Mouse (Mus musculus): Measurements from ENCODE around the gene Rnf130. TPM values are rescaled to one million over a fixed set of nuclear protein-coding genes. Genes with fewer than 3 reads are reported as not detected.

Gene Rnf130
- 30.6 and 35.5 TPM in 2 replicates for polyA plus RNA-seq (2015; fragmentation: Nextera tagmentation; extraction: Ambion mirVana)

DNA sequence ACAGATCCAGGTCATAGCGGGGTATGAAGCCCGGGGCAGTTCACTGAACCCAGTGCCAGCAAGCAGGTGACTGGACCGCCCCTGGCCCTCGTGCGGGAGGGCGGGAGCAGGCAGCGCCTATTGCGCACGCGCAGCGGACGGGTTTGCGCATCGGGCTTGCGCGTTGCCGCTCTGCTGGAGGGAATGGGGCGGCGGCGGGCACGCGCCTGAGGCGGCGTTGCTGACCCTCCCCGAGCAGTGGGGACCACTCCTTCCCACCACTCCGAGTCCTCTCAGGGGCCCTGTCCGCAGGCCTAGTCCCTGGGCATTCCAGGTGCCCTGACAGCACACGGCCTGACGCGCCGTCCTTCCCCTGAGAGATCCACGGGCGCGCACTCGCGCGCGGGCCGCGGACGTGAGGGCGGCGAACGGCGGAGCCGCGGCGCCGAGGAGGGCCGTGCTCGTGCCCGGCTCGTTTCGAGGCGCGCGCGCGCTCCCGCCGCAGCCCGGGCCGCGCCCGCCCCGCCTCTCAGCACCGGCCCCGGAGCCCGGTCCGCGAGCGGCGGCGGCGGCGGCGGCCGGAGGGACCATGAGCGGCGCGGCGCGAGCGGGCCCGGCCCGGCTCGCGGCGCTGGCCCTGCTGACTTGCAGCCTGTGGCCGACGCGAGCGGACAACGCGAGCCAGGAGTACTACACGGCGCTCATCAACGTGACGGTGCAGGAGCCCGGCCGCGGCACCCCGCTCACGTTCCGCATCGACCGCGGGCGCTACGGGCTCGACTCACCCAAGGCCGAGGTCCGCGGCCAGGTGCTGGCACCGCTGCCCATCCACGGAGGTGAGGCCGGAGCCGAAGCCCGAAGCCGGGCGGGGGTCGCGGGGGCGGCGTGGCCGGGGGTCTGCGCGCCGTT lies at the start of gene Rnf130:
Gene Rnf130, plus strand, starts transcription at position 514 of the 888 bp plus-strand sequence.
- peaks cover 37% of the 10 kb centered on the region for H3K4me1 ChIP-seq (replicated peaks)
- no peaks in the 10 kb centered on the region for H3K36me3 ChIP-seq
- peak; percentile 83 for DNase-seq
- no peaks in the 10 kb centered on the region for H3K9me3 ChIP-seq (replicated peaks)
- WGBS (ENCODE audit: insufficient replicate concordance) = 0% methylated on average over 110 of the region's 129 CpGs
- peak within 1 kb of the TSS; percentile 78 for H3K4me3 ChIP-seq (replicated peaks)
- peak; percentile 90 for ATAC-seq (ENCODE audit: low read depth)
- 0 out of 2 replicates have a peak, but pooled peaks cover 16% of the 10 kb centered on the region for H3K27me3 ChIP-seq
- H3K9ac ChIP-seq = peak within 1 kb of the TSS; percentile 89
- peak within 1 kb of the TSS; percentile 98 for H3K4me2 ChIP-seq
- H3K27ac ChIP-seq = peak within 1 kb of the TSS; percentile 77

DNA sequence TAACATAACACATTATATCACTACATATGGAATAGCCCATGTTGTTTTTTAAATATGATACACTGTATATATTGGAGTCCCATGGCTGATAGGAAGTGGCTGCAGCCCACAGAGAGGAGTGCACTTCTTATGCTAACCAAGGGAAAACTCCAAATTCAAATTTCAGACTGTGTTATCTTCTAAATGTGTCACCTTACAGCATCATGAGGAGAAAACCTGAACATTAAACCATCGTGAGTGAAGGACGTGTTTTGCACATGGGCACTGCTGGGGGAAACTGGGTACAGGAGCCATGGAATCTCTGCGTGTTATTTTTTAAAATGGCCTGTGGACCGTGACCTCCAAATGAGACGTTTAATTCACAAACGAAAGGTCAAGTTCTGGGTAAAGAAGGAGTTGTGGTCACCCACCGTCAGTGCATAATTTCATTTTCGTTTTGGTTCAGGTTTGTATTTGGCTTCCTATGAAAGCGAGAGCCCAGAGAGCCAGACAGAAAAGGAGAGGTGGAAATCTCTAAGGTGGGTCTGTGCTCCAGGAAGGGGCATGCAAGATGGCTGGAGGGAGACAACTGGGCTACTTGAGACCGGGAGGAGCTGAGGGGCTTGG lies 47.1 kb upstream of the Rnf130 start:
- no peaks in the 10 kb centered on the region for H3K27me3 ChIP-seq
- H3K4me3 ChIP-seq (replicated peaks) = no peak overlapping the region
- no peaks in the 10 kb centered on the region for H3K36me3 ChIP-seq
- H3K4me2 ChIP-seq = no peak overlapping the region
- 0 out of 2 replicates have a peak, but pooled peaks cover 4% of the 10 kb centered on the region for H3K9me3 ChIP-seq (replicated peaks)
- WGBS (ENCODE audit: insufficient replicate concordance) = 74% methylated on average over 10 of the region's 10 CpGs
- peaks cover 33% of the 10 kb centered on the region for H3K4me1 ChIP-seq (replicated peaks)
- ATAC-seq (ENCODE audit: low read depth) = no peak
- H3K27ac ChIP-seq = no peak overlapping the region
- H3K9ac ChIP-seq = no peak overlapping the region
- DNase-seq = no peak

DNA sequence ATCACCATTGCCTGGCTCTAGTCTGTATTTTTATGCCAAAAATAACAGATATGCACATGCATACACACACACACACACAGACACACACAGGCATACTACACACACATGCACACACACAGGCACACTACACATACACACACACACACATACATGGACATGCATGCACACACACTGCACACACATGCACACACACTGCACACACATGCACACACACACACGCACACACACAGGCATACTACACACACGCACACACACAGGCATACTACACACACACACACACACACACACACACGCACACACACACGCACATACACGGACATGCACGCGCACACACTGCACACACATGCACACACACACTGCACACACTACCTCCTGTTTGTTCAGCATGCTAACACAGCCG lies 46.2 kb upstream of the Rnf130 start:
- no peak overlapping the region for H3K9ac ChIP-seq
- no peak overlapping the region for H3K4me2 ChIP-seq
- H3K9me3 ChIP-seq (replicated peaks) = 0 out of 2 replicates have a peak, but pooled peaks cover 4% of the 10 kb centered on the region
- no peaks in the 10 kb centered on the region for H3K36me3 ChIP-seq
- H3K4me1 ChIP-seq (replicated peaks) = peaks cover 41% of the 10 kb centered on the region
- H3K4me3 ChIP-seq (replicated peaks) = no peak overlapping the region
- no peaks in the 10 kb centered on the region for H3K27me3 ChIP-seq
- DNase-seq (no peak), ATAC-seq (ENCODE audit: low read depth) (no peak)
- 79% methylated on average over 8 of the region's 8 CpGs for WGBS (ENCODE audit: insufficient replicate concordance)
- no peak overlapping the region; the same call in 1 of the 2 replicates for H3K27ac ChIP-seq

DNA sequence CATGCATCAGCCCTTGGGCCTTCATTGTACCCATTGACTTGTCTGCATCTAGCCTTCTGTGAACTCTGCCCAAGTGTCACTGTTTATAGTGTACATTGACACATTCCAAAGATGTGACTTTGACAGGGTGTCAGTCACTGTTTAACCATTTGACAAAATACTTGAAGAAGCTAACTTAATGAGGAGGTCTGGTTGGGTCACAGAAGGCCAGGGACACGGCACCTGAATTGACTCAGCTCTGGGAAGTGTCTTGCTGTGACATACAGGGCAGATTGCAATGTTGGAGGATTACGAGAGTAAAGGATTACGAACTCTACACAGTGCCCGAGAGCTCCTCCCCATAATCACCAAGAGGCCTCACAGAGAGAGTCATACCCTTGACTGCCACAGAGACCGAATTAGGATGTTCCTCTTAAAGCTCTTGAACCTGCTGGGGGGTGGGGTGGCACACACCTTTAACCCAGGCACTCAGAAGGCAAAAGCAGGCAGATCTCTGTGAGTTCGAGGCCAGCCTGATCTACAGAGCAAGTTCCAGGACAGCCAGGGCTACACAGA lies 44.4 kb upstream of the Rnf130 start:
- H3K9ac ChIP-seq = peak overlapping the region; percentile 46
- ATAC-seq (ENCODE audit: low read depth) = no peak

DNA sequence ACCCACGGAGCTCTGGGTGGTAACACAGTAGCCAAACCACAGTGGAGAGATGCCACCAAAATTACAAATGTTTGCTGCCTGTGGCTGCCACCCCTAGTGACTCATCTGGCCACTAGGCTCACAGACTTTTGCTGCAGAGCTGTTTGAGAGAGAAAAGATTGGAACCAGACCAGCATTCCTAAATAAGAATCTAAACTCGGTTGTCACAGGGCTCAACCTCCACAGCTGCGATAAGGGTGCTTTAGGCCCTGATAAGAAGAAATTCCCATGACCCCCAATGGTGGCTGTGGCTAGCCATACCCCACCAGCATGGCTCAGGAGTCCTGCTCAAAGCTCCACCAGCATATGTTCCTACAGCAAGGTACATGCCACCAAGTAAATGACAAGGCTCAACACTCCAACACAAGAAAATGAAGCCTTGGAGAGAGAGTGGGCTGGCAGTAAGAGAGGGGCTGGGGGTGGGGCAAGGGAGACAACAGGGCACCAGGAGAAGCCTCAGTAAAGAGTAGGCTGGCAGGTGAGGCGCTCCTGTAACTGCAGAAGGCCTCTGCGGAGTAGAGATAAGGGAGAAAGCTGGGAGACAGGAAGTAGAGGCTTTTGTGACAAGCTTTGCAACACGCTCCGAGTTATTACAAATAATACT lies 43.7 kb upstream of the Rnf130 start:
- DNase-seq (peak; percentile 70), ATAC-seq (ENCODE audit: low read depth) (peak; percentile 82)
- Histone ChIP-seq H3K9me3 (replicated peaks) (no peaks in the 10 kb centered on the region), H3K27ac (peak overlapping the region; percentile 86), H3K27me3 (no peaks in the 10 kb centered on the region), H3K36me3 (no peaks in the 10 kb centered on the region), H3K4me1 (replicated peaks) (peaks cover 64% of the 10 kb centered on the region), H3K9ac (peak overlapping the region; percentile 46), H3K4me2 (peak overlapping the region; percentile 52), H3K4me3 (replicated peaks) (no peak overlapping the region; the same call in 1 of the 2 replicates)
- 8% methylated on average over 7 of the region's 7 CpGs for WGBS (ENCODE audit: insufficient replicate concordance)

More for the DNA sequence above, 44.4 kb upstream of the Rnf130 start:
- Histone ChIP-seq H3K4me3 (replicated peaks) (no peak overlapping the region), H3K9me3 (replicated peaks) (no peaks in the 10 kb centered on the region), H3K27me3 (no peaks in the 10 kb centered on the region), H3K4me1 (replicated peaks) (peaks cover 59% of the 10 kb centered on the region), H3K36me3 (no peaks in the 10 kb centered on the region), H3K27ac (peak overlapping the region; percentile 86), H3K4me2 (peak overlapping the region; percentile 52; the same call in 1 of the 2 replicates)
- DNase-seq = peak; percentile 17
- 39% methylated on average over 6 of the region's 6 CpGs for WGBS (ENCODE audit: insufficient replicate concordance)

DNA sequence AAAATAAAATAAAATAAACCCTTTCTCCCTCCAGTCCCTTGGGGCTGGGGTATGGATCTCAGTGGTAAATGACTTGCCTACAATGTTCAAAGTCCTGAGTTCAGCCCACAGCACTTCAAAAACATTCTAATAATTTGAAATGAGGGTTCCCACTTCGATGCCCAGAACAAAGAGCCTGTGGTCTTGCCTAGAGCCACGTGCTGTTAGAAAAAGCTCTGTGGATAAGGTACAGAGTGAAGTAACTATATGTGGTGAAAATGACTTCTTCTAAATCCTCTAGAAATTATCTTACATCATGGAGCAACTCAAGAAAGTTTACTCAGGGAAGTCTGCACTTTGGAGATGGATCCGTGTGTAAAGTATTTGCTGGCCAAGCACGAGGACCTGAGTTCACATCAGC lies 43.1 kb upstream of the Rnf130 start:
- WGBS (ENCODE audit: insufficient replicate concordance) = 34% methylated on average over 4 of the region's 4 CpGs
- Histone ChIP-seq H3K9me3 (replicated peaks) (no peaks in the 10 kb centered on the region), H3K9ac (peak overlapping the region; percentile 46; the same call in 1 of the 2 replicates), H3K4me3 (replicated peaks) (no peak overlapping the region), H3K4me1 (replicated peaks) (peaks cover 64% of the 10 kb centered on the region), H3K27me3 (no peaks in the 10 kb centered on the region), H3K27ac (peak overlapping the region; percentile 86), H3K4me2 (peak overlapping the region; percentile 52), H3K36me3 (no peaks in the 10 kb centered on the region)
- DNase-seq (no peak), ATAC-seq (ENCODE audit: low read depth) (no peak)

DNA sequence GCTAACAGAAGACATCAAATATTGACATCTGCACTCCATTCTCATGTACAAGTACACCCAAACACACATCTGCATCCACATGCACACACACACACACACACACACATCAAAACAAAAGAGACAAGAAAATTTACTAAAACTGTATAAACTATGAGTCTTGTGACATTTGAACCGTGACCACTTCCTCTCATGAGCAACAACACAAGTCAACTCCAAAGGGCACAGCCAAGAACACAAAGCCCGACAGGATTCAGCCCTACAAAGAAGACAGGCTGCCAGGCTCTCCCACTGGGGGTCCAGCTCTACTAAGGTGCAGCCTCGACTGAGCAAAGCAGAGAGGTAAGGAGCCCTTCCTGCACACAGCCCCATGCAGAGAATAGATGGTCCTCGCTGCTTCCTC lies 42.3 kb upstream of the Rnf130 start:
- H3K27ac ChIP-seq = peak overlapping the region; percentile 86
- H3K4me3 ChIP-seq (replicated peaks) = no peak overlapping the region
- ATAC-seq (ENCODE audit: low read depth) (no peak), DNase-seq (no peak)
- H3K4me2 ChIP-seq = no peak overlapping the region
- no peaks in the 10 kb centered on the region for H3K36me3 ChIP-seq
- no peaks in the 10 kb centered on the region for H3K27me3 ChIP-seq
- no peaks in the 10 kb centered on the region for H3K9me3 ChIP-seq (replicated peaks)
- peaks cover 64% of the 10 kb centered on the region for H3K4me1 ChIP-seq (replicated peaks)
- 33% methylated on average over 4 of the region's 4 CpGs for WGBS (ENCODE audit: insufficient replicate concordance)
- H3K9ac ChIP-seq = no peak overlapping the region

DNA sequence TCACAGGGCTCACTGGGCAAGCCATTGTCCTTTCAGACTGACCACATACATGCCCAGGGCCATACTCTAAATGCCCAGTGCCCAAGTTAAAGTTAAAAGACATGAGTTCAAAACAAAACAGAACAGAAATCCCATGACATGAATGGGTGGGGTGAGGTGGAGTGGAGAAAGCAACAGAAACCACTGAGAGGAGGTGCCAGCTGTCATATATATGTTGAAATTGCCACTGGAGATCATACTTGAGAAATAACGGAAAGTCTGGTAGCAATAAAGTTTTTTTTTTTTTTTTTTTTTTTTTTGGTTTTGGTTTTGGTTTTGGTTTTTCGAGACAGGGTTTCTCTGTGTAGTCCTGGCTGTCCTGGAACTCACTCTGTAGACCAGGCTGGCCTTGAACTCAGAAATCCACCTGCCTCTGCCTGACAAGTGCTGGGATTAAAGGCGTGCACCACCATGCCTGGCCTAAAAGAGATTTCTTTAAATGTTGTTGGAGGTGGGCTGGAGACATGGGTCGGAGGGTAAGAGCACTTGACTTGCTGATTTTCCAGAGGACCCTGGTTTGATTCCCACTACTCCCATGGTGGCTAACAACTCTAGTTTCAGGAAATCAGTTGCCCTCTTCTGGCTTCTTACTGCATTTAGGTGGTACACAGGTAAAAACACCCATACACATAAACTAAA lies 41.1 kb upstream of the Rnf130 start:
- no peak overlapping the region; the same call in 1 of the 2 replicates for H3K9ac ChIP-seq

DNA sequence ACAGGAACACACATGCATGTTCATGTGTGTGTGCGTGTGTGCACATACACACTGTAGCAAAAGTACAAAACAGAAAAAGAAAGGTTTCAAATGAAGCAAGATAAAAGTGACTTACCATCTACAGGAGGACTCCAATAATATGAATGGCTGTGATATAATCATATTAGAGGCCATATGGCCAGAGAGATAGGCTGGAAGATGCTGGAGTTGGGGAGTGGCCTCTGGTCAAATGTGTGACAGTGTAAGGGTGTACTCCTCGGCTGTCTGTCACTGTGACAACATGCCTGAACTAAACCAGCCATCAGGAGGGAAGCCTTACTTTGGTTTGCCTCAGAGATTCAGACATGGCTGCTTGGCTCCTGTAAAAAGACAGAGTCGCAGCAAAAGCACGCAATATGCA lies 40.1 kb upstream of the Rnf130 start:
- Histone ChIP-seq H3K4me3 (replicated peaks) (no peak overlapping the region), H3K4me1 (replicated peaks) (peaks cover 62% of the 10 kb centered on the region)

More for the DNA sequence above, 41.1 kb upstream of the Rnf130 start:
- H3K4me3 ChIP-seq (replicated peaks) = no peak overlapping the region
- WGBS (ENCODE audit: insufficient replicate concordance) = 63% methylated on average over 4 of the region's 4 CpGs
- no peaks in the 10 kb centered on the region for H3K36me3 ChIP-seq
- no peaks in the 10 kb centered on the region for H3K27me3 ChIP-seq
- no peaks in the 10 kb centered on the region for H3K9me3 ChIP-seq (replicated peaks)
- ATAC-seq (ENCODE audit: low read depth) = no peak
- H3K4me1 ChIP-seq (replicated peaks) = peaks cover 64% of the 10 kb centered on the region
- peak overlapping the region; percentile 88 for H3K27ac ChIP-seq
- no peak for DNase-seq
- no peak overlapping the region for H3K4me2 ChIP-seq

DNA sequence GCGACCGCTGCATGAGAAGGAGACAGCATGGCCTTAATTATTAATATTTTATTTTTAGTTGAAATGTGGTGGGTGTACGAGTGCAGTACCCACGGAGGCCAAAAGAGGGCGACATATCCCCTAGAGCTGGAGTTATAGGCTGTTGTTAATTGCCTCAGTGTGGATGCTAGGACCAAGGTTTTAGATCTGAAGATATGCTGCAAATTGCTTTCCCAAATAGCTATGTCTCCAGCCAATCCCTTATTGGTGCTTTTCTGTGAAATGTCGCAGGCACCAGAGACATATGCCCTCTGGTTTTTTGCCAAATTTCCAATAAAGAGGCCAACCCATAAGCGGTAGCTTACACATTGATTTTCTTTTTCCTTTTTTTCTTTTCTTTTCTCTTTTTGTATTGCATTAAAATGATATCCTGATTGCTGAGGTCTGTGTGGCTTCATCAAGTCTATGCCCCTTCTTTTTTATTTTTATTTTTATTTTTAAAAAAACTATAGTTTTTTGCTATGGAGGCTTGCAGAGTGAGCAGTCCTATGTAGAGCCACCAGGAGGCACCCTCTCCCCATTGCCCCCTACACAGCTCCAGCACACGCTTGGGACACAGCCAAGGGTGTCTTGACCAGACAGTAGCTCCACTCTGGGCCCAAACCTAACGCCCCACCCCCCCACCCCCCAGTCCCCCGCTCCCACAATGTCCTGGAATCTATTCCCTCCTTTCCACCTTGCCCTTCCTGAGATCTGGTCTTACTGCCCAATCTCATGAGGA lies 38.7 kb upstream of the Rnf130 start:
- Histone ChIP-seq H3K9ac (no peak overlapping the region), H3K4me1 (replicated peaks) (peaks cover 47% of the 10 kb centered on the region), H3K9me3 (replicated peaks) (no peaks in the 10 kb centered on the region), H3K27ac (peak overlapping the region; percentile 88; the same call in 1 of the 2 replicates), H3K4me3 (replicated peaks) (no peak overlapping the region), H3K4me2 (no peak overlapping the region), H3K36me3 (no peaks in the 10 kb centered on the region), H3K27me3 (no peaks in the 10 kb centered on the region)
- ATAC-seq (ENCODE audit: low read depth) (peak; percentile 39; the same call in 1 of the 2 replicates), DNase-seq (peak; percentile 53)
- WGBS (ENCODE audit: insufficient replicate concordance) = 18% methylated on average over 10 of the region's 10 CpGs

More for the DNA sequence above, 40.1 kb upstream of the Rnf130 start:
- Histone ChIP-seq H3K4me2 (peak overlapping the region; percentile 42), H3K27ac (peak overlapping the region; percentile 88), H3K36me3 (no peaks in the 10 kb centered on the region), H3K9me3 (replicated peaks) (no peaks in the 10 kb centered on the region), H3K9ac (peak overlapping the region; percentile 41), H3K27me3 (no peaks in the 10 kb centered on the region)
- 51% methylated on average over 4 of the region's 4 CpGs for WGBS (ENCODE audit: insufficient replicate concordance)
- ATAC-seq (ENCODE audit: low read depth) (peak; percentile 84), DNase-seq (peak; percentile 65)

All from liver, embryonic 13.5 days (tissue).